Mouse (Mus musculus) spleen, adult 18-20 months (tissue): ENCODE data around the gene Adgra3.

ENCODE experiments used
- DNase-seq, 2 experiments: peaks; one replicate each; pipeline ENCODE4 v3.0.0; 2022; ENCODE audit warnings: mixed read lengths in 2 of 2

Adgra3 gene

DNA sequence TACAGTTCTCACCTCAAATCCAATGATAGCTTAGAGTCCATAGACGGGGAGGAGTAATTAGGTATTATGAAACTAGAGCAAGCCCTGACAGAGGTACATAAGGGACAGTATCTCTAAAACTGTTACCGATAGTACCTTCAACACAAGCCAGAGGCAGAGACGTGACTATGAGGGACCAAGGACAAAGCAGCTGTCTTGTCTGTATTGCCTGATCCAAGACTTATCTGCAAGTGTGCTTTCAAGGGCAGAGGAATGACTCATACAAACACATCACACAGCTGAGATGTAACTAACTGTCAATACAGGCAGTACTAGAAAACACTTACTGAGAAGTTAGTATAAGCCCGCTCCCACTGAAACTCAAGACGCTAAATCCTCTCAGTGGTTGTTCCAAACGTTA is 91.1 kb downstream of the Adgra3 start:
- DNase-seq, result no peak

- no peak for DNase-seq
These were observed 93.0 kb downstream of the Adgra3 start for GRCm38 (mm10) chr5:49965810-49966209.

DNA sequence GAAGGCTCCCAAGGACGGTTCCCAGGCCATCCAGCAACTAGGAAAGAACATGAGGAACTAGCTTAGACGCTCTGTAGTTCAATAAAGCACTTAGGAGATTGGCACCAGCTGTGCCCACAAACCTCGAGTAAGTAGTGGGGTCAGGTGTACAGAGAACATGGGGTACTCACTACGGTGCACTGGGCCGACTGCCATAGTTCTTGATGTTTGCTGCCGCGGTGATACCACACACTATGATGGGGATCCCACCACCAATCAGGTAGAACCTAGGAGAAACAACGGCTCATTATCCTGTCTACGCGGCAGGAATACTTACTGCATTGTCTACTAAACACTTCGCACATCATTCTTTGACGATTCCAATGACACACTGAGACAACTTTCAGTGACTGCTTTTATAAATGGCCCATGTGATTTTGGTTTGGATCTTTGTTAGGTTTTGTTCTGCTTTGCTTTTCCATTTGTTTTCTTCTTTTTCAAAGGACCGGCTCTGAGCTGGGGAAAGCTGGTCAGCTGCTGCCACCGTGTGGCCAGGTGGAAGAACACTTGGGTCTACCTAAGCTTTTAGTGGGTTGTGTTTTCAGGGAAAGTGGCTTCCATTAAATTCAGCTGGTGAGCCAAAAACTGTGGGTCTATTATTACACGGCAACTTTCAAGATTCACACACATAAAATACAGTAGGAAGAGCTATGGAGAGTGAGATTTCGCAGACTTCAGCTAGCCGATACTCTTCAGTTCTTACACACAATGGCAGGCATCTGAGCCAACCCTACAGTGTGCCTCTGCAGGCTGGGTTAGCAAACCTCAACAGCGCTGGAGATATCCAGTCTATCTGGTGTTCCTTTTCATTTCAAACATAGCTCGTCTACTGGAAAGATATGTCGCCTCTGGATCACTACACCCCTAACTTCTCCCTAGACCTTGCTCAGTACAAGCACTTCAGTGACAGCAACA is 97.1 kb downstream of the Adgra3 start:
- no peak for DNase-seq

GRCm38 (mm10) chr5:49936354-49936753 is 122.5 kb downstream of the Adgra3 start:
- no peak for DNase-seq

DNA sequence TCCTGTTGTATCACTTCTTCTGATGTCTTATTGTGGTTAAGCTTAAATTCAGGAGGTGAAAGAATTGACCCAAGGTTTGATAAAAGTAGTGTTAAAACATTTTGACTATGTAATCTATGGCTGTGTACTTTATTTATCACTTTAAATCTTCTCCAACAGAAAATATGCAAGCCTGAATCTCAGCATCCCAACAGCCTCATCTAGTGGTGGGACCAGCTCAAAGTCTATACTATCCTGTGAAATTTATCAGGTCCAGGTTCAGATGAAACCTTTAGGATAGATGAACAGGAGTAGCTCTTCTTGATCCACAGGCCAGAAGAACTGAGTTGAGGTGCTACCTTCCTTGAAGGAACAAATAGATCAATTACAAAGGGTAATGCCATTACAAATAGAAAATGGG is 134.1 kb downstream of the Adgra3 start:
- DNase-seq, result no peak

DNA sequence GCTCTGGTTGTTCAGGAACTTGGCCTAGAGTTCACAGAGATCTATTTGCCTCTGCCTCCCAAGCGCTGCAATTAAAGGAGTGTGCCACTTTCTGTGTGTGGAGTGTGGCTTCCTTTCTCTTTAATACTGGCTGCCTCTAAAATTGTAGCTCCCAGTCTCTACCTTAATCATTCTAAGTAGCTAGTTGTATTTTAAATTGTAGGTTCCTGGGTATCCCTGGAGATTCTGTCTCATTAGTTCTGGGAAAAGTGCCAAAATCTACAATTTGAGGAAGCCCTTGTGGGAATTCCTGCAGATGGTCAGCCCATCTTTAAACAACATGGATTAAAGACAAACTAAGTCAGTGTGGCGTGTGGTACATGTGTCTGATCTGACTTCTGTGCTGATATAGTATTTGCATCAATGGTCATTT is 143.1 kb downstream of the Adgra3 start:
- no peak for DNase-seq
